Mouse (Mus musculus): ENCODE results near the gene Rimbp3.

DNA sequence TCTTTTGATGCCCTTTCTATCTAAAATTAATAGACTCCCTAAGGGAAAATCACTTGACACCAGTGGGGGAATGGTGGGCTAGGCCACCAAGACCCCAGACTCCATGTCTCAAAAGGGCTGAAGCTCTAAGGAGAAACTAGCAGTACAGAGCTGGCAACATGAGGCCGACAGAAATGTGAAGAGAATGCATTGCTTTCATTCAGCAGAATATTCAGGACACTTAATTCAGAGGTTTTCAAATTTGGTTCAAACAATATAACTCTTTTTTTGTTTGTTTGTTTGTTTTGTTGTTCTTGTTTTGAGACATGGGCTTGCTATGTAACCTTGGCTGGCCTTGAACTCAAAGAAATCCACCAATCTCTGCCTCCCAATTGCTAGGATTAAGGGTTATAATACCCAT, 5.9 kb upstream of the Rimbp3 start, which contains the start of gene Ube2l3:
- TF ChIP-seq GATA1 (IDR thresholded peaks at IDR 0.05; ENCODE audit: low read length): no peak
- TF ChIP-seq TAL1 (IDR thresholded peaks at IDR 0.05; ENCODE audit: low read length): no peak
